Mouse (Mus musculus): ENCODE measurements around the gene Olfr414.

GRCm38 (mm10) chr1:174422959-174423358, 905 bp upstream of the Olfr414 start:
- TF ChIP-seq CTCF (conservative IDR thresholded peaks at IDR 0.05; ENCODE audit: low read length) (no peak), POU5F1 (IDR thresholded peaks at IDR 0.05; ENCODE audit: borderline replicate concordance, low read length) (no peak), NANOG (IDR thresholded peaks at IDR 0.05; ENCODE audit: borderline replicate concordance, low read length) (no peak)

All from E14TG2a.4 (cell line).